Mouse (Mus musculus) embryonic stem cell, embryonic (primary cell): ENCODE data around the gene Vps35.

Experiments
- CTCF ChIA-PET, 4 experiments: fragments of 300-600 bp in 2 of 4; fragments of 350-600 bp in 2 of 4; sonication (Branson Sonifier 250); formaldehyde crosslinking; loops; one replicate each; lab custom pipeline; 2022; ENCODE audit warnings: inconsistent platforms in 2 of 4; lab: Charles Lee
- POLR2A ChIA-PET, 4 experiments: fragments of 300-600 bp in 2 of 4; fragments of 350-600 bp in 2 of 4; sonication (Branson Sonifier 250); formaldehyde crosslinking; loops; one replicate each; lab custom pipeline; 2022; ENCODE audit warnings: antibody characterized with exemption in 4 of 4, inconsistent platforms in 1 of 4; lab: Charles Lee

Gene Vps35

GRCm38 (mm10) chr8:85299434-85300077, at the start of gene Vps35, which contains the start of gene Orc6:
TSS of gene Vps35 (minus strand) at chr8:85299802.
TSS of gene Orc6 (plus strand) at chr8:85299632.
- POLR2A ChIA-PET, result interaction anchor here (0.6 to 3.6 kb wide), 63 partner anchors 9 to 931 kb away, joined by 3 to 18 read pairs (median 4); partner anchors contain the start of genes Dhps (in 3 of the 4), Man2b1 (in 3 of the 4), Junb (in 2 of the 4) and Fbxw9 (in 1 of the 4)
- CTCF ChIA-PET, result interaction anchor here in 2 of 4 experiments (0.6 to 2.0 kb wide), 4 partner anchors 11 to 109 kb away, joined by 3 to 7 read pairs (median 3); no protein-coding TSS in a partner anchor

GRCm38 (mm10) chr8:85339871-85340573, 40.4 kb upstream of the Vps35 start:
- POLR2A ChIA-PET, result interaction anchor here in 1 of 4 experiments (1.2 to 2.1 kb wide), 3 partner anchors 14 to 40 kb away, joined by 3 to 4 read pairs (median 4); partner anchors contain the start of gene Vps35
- CTCF ChIA-PET, result interaction anchor here in 1 of 4 experiments (1.1 kb wide), 1 partner anchor 359 kb away, joined by 3 read pairs; no protein-coding TSS in a partner anchor

GRCm38 (mm10) chr8:85337681-85338080, 38.1 kb upstream of the Vps35 start:
- ChIA-PET POLR2A (no interaction called here), CTCF (no interaction called here)

GRCm38 (mm10) chr8:85336211-85336933, 36.8 kb upstream of the Vps35 start:
- ChIA-PET CTCF (no interaction called here), POLR2A (no interaction called here)

- CTCF ChIA-PET, result interaction anchor here in 1 of 4 experiments (0.6 kb wide), 2 partner anchors 15 to 88 kb away, joined by 3 to 4 read pairs; no protein-coding TSS in a partner anchor
- POLR2A ChIA-PET, result interaction anchor here in 1 of 4 experiments (0.6 kb wide), 1 partner anchor 25 kb away, joined by 3 read pairs; no protein-coding TSS in a partner anchor
Measured at GRCm38 (mm10) chr8:85335105-85335504, 35.5 kb upstream of the Vps35 start.

GRCm38 (mm10) chr8:85329506-85329905, 29.9 kb upstream of the Vps35 start:
- ChIA-PET CTCF (no interaction called here), POLR2A (interaction anchor here in 2 of 4 experiments (0.5 to 1.2 kb wide), 4 partner anchors 20 to 1507 kb away, joined by 3 to 6 read pairs (median 4); no protein-coding TSS in a partner anchor)

- ChIA-PET POLR2A (interaction anchor here in 3 of 4 experiments (0.6 to 1.8 kb wide), 6 partner anchors 8 to 125 kb away, joined by 3 to 4 read pairs (median 3); no protein-coding TSS in a partner anchor), CTCF (interaction anchor here in 1 of 4 experiments (0.9 kb wide), 1 partner anchor 250 kb away, joined by 3 read pairs; no protein-coding TSS in a partner anchor)
Measured at GRCm38 (mm10) chr8:85327036-85327435, 27.4 kb upstream of the Vps35 start.

- CTCF ChIA-PET, result interaction anchor here in 2 of 4 experiments (0.6 to 0.7 kb wide), 2 partner anchors 20 to 339 kb away, joined by 3 read pairs; no protein-coding TSS in a partner anchor
- POLR2A ChIA-PET, result no interaction called here
Measured at GRCm38 (mm10) chr8:85323084-85323483, 23.5 kb upstream of the Vps35 start.

GRCm38 (mm10) chr8:85321981-85322380, 22.4 kb upstream of the Vps35 start:
- ChIA-PET CTCF (no interaction called here), POLR2A (interaction anchor here in 2 of 4 experiments (0.6 to 1.3 kb wide), 4 partner anchors 12 to 626 kb away, joined by 3 to 8 read pairs (median 4); no protein-coding TSS in a partner anchor)

- ChIA-PET CTCF (no interaction called here), POLR2A (interaction anchor here in 2 of 4 experiments (0.6 to 1.8 kb wide), 3 partner anchors 8 to 18 kb away, joined by 3 to 5 read pairs (median 3); partner anchors contain the start of genes Orc6 (in 1 of the 2) and Vps35 (in 1 of the 2))
Measured at GRCm38 (mm10) chr8:85318534-85318933, 18.9 kb upstream of the Vps35 start.

GRCm38 (mm10) chr8:85313036-85313435, 13.4 kb upstream of the Vps35 start:
- ChIA-PET POLR2A (interaction anchor here in 3 of 4 experiments (0.5 to 1.7 kb wide), 5 partner anchors 10 to 160 kb away, joined by 3 to 7 read pairs (median 5); partner anchors contain the start of genes Orc6 (in 1 of the 3) and Vps35 (in 1 of the 3)), CTCF (interaction anchor here in 3 of 4 experiments (0.7 to 2.0 kb wide), 3 partner anchors 18 to 1095 kb away, joined by 3 to 6 read pairs (median 5); no protein-coding TSS in a partner anchor)

GRCm38 (mm10) chr8:85311743-85312142, 12.1 kb upstream of the Vps35 start:
- CTCF ChIA-PET, result interaction anchor here in 3 of 4 experiments (0.7 to 2.0 kb wide), 5 partner anchors 17 to 1274 kb away, joined by 3 to 6 read pairs (median 3); no protein-coding TSS in a partner anchor
- POLR2A ChIA-PET, result interaction anchor here in 3 of 4 experiments (0.8 to 1.7 kb wide), 3 partner anchors 11 to 955 kb away, joined by 5 to 9 read pairs (median 7); partner anchors contain the start of genes Orc6 (in 1 of the 3) and Vps35 (in 1 of the 3)

- CTCF ChIA-PET, result interaction anchor here in 1 of 4 experiments (1.1 kb wide), 1 partner anchor 88 kb away, joined by 3 read pairs; no protein-coding TSS in a partner anchor
Measured at GRCm38 (mm10) chr8:85308564-85308963, 9.0 kb upstream of the Vps35 start.

GRCm38 (mm10) chr8:85303531-85303930, 3.9 kb upstream of the Vps35 start:
- ChIA-PET POLR2A (interaction anchor here in 2 of 4 experiments (0.8 to 1.4 kb wide), 5 partner anchors 9 to 232 kb away, joined by 3 read pairs; partner anchors contain the start of gene Dhps (in 1 of the 2)), CTCF (no interaction called here)

More at GRCm38 (mm10) chr8:85308564-85308963, 9.0 kb upstream of the Vps35 start:
- POLR2A ChIA-PET, result interaction anchor here (0.6 to 1.5 kb wide), 7 partner anchors 8 to 317 kb away, joined by 3 read pairs; no protein-coding TSS in a partner anchor

GRCm38 (mm10) chr8:85302931-85303330, 3.3 kb upstream of the Vps35 start:
- POLR2A ChIA-PET, result interaction anchor here in 2 of 4 experiments (1.0 to 1.7 kb wide), 4 partner anchors 10 to 24 kb away, joined by 3 to 4 read pairs (median 3); no protein-coding TSS in a partner anchor
- CTCF ChIA-PET, result interaction anchor here in 1 of 4 experiments (0.6 kb wide), 1 partner anchor 21 kb away, joined by 3 read pairs; no protein-coding TSS in a partner anchor

- POLR2A ChIA-PET, result interaction anchor here in 3 of 4 experiments (0.6 to 3.6 kb wide), 6 partner anchors 8 to 273 kb away, joined by 3 to 18 read pairs (median 6); partner anchors contain the start of gene Man2b1 (in 1 of the 3)
- CTCF ChIA-PET, result interaction anchor here in 1 of 4 experiments (0.6 kb wide), 1 partner anchor 225 kb away, joined by 3 read pairs; no protein-coding TSS in a partner anchor
Measured at GRCm38 (mm10) chr8:85301941-85302340, 2.3 kb upstream of the Vps35 start.
